Mouse (Mus musculus) urinary bladder, adult 2 months (tissue): ENCODE results near the gene Amer2. TPM values are rescaled to one million over a fixed set of nuclear protein-coding genes. Genes with fewer than 3 reads are reported as not detected.
"Not testable (repeated sequence)": the region's sequence is repeated elsewhere in the genome, so short reads cannot be mapped to it uniquely, and the experiment has no call there.

Source experiments
- DNase-seq: peaks from one replicate; pipeline ENCODE4 v3.0.0; 2022; ENCODE audit warnings: low spot score
- polyA plus RNA-seq: library from polyadenylated mRNA; depleted of rRNA; stranded (reverse); fragments of >200 nt; gene quantifications from 2 replicates; pipeline ENCODE4 v1.2.3, GENCODE M21; 2012; rRNA removed

The Amer2 gene
- 0.15 and 0.18 TPM in 2 replicates for polyA plus RNA-seq

DNA sequence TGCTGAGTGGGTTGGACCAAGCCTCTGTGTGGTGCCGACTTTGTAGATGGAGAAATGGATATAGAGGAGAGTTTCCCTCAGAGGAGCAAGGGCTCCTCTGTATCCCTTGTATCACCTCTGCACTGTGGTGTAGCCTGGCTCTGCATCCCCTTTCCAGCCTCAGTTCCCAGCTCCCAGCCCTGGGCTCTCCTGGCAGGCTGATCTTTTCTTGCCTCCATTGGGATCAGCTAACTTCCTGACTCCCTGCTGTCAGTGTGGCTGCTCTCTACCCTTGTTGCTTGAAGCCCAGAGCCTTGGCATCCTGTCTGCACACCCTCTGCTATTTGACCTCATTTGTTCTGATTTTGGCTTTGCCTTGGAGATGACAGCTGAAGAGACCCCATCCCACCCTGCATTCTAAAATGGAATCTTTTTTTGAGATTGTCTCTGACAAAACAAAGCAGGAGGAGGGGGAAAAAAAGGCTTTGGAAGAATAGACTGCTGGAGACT, at the start of gene Amer2:
Gene Amer2, plus strand, starts transcription at position 439 of the 489 bp plus-strand sequence.
- no peak for DNase-seq

DNA sequence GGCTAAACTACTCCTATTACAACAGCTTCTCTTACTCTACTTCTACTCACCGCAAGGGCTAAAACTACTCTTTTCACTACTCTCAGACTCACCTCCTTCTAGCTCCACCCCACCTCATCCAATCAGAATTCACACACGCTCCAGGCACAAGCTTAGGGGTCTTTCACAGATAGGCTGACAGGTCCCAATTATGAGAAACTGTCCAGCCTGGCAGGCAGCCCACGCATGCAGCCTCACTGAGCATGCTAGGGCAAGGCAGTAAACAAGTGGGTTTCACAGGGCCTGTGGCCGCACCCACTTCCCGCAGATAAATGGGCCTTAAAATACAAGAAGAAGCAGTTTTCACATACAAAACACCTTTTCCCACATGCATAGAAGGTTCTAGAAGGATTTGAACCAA, 33.1 kb upstream of the Amer2 start:
- DNase-seq = not testable (repeated sequence)

DNA sequence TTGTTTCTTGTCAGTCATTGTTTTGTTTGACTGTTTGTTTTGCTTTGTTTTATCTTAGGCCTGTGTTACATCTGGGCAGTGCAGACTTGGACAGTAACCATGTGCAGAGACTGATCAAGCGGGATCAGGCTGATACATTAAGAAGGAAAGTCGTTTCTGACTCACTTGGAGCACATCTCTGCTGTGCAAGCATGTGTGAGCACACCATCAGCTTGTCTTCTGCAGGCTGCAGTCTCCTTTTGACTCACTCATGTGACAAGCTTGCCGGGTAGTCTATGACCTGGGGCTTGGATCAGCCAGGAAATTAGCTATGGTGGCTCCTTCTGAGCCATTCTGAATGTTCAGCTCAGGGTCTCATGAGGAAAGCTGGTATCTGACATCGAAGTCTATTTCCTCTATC, 32.5 kb upstream of the Amer2 start:
- DNase-seq = no peak

DNA sequence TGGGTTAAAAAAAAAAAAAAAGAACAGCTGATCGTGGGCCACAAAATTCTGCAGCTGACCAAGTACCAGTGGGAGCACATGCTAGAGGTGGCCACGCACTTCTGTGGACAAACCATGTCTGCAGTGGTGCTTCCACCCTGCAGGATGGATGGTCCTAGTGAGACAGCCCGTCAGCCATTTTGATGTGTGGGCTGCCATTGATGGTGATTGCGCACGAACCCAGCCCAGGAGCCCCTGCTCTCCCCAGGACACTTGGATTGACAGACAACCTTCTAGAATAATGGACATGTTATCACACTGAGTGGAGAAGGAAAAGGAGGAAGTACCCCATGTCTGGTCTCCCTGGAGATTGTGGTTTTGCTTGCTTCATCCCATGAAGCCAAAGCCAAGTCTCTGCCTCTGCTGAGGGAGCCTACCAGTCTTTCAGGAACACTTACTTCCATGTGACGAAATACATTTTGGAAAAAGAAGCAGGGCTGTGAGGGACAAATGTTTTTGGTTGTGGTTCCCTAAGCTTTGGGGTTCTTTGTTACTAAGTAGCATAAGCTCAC, 27.7 kb upstream of the Amer2 start:
- no peak for DNase-seq

DNA sequence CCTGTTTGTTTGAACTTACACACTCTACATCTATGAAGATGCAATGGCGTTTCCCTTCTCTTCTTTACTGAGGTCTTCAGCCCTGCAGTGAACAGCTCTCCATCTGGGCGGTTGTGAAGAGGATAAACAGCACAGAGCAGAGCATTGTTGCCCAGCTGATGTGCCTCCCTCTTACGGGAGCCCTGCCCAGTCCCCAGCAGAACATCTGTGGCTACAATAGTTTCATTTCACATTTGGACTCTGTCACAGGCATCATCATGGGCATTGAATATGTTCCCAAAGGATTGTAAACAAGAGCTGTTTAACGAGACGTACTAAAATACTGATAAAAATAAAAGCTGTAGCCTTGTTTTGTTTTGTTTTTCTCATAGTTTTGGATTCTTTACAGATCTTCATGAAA, 14.7 kb upstream of the Amer2 start:
- no peak for DNase-seq

DNA sequence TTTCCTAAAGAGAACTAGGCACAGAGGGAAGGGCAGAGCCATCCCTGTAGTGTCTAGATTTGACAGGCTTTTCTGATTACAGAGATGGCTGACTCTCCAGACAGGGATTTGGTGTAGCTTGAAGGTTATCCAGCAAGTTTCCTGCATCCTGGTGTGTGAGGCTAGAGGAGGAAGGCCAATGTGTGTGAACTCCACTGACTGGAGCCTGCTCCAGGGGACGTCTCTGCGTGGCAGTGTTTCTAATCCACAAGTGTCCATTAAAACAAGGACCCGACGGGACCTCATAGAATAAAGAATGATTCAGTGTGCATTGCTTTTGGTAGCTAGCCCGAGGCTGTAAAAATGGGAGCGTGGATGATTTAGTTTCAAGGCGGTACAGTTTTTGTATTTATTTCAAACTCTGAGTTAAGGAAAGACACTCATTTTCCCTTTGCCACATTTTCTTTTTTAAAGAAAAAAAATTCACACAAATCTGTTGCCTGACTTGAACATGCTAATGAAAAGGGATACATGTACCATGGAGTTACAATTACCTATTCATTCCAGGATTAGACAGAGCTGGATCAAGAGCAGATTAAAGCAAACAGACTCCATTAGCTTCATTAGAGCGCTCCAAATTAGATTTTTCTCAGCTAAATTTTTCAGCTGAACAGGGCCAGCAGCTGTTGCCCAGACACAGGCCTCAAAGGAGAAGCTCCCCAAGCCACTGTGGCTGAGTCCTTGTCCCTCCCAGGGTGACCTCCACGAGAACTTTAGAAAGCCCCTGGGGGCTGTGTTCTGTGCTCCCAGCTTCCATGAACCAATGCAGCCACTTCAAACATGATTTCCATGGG, 11.5 kb upstream of the Amer2 start:
- DNase-seq = no peak

DNA sequence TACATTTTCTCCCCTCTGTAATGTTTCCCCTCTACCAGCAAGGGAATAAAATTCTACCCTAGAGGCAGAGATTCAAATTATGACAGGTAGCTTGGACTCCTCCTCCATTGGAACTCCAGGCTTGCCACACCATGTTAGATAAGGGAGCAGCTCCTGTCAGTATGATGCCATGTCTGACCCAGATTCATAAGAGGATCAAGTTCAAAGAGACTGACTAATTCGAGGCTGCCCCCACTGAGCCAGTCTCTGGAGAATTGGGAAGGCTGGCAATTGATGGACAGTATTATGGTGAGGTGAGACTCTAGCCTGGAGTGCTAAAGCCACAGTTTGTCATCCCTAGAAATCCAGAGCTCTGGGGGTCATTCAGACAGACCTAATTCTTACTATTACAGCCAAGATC, 6.3 kb upstream of the Amer2 start:
- DNase-seq = no peak

DNA sequence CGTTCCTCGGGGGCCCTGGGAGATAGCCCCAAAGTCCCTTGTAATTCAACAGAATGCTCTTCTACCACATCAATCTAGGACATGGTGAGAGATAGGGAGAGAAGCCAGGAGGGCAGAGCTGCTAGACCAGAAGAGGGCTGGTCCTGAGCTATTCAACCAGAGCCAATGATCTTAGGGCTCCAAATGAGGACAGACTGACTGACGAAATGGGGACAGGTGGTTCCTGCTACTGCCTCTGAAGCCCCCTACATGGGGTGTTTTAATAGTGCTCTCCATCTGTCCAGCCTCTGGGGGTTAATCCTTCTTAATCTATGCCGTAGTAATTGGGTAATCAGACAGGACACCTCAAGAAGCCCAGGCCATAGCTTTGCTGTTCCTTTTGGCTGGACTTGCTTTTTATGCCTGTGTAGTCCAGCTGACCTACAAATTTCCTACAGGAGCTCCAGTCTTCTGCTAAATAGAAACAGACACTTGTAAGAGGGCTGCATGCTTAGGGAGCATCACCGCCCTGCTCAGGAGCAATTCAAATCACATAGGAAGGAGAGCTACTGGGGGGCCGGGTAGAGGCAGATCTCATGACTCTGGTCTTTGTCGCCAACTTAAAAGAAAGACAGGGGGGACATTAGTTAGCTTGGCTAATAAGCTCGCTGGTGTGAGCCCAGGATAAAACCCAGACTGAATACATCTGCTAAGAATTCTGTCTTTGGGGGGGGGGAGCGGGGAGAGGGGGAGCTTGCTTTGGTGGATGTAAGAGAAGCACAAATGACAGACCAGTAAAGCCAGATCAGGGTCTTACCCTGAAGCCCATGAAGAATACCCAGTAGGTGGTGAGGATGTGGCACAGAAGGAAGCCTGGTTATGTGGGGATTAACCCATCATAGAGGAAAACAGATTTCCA, 4.0 kb upstream of the Amer2 start:
- no peak for DNase-seq

DNA sequence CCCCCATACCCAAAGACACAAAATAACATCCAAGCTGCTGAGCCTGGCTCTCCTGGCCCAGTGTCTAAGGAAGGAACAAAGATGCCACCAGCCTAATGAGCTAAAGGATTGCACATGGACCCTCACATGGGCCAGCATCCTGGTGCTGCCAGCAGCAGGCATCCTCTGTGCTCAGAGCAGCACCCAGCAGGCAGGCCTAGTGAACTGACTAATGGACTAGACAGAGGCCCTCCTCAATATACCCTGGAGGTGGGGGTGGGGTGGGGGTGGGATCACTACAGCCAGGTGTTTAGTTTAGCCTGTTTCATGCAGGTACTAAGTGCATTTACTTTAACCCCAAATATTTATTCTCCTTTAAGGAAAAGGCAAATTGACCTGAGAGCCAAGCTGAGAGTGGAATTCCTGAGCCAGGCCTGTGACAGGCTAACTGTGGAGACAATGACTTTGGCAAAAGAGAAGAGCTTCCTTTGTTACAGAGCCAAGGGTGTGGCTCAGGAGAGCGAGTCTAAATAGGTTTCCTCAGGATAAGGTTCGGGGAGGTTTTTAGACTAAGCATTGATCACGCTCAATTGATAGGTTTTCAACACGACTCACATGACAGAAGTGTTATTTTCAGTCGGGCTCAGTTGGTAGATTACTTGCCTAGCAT, 3.3 kb upstream of the Amer2 start:
- DNase-seq = no peak

DNA sequence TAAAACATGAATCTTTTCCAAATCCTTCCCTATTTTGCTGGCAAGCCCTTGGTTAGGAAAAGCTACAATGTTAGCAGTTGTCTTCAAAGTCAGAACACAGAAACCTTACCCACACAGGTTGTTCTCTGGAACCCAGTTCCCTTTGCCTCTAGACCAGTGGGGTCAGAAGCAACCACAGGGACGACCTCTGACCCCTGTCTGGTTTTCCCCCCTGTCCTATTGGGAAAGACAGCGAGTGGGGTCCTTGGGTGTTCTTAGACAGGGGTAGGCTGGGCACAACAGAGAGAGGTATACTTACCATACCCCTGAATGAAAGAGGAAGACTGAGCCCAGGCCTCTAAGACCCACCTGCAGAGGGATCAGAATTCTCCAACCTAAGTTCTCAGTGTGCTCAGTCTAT, 4.0 kb downstream of the Amer2 start:
- DNase-seq = no peak

DNA sequence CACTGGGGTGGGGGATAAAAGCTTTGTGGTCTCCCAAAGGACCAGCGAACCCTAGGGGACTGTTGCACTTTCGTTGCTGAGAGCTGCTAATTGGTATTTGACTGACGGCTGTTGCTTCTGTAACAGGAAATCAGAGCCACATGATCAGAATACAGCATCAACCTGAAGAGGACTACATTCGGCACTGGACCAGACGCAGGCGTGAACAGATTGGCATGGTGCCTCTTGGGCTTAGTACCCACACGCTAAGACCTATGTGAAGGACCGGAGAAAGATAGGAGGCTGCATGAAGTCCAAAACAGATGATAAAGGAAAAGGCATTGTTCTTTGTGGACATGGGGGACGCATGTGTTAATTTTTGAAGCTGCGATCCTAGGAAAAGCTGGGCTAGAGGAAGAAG, 4.5 kb downstream of the Amer2 start:
- no peak for DNase-seq

DNA sequence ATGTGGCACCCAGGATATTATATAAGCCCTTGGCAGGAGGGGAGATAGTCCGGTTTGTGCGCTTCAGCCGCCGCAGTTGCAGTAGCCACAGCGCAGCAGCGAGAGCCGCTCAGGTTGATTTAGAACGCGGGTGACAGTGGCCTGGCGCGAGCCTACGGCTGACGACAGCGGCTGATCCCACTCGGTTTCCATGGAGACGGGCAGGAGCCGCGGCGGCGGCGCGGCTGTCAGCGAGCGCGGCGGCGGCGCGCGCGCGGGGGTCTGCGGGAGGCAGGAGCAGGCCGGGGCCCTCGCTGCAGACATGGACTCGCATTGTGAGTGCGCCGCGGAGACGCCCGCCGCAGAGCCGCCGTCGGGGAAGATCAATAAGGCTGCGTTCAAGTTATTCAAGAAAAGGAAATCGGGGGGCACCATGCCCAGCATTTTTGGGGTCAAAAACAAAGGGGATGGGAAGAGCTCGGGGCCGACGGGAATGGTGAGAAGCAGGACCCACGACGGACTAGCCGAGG, 5.1 kb downstream of the Amer2 start:
- peak; percentile 29 for DNase-seq

DNA sequence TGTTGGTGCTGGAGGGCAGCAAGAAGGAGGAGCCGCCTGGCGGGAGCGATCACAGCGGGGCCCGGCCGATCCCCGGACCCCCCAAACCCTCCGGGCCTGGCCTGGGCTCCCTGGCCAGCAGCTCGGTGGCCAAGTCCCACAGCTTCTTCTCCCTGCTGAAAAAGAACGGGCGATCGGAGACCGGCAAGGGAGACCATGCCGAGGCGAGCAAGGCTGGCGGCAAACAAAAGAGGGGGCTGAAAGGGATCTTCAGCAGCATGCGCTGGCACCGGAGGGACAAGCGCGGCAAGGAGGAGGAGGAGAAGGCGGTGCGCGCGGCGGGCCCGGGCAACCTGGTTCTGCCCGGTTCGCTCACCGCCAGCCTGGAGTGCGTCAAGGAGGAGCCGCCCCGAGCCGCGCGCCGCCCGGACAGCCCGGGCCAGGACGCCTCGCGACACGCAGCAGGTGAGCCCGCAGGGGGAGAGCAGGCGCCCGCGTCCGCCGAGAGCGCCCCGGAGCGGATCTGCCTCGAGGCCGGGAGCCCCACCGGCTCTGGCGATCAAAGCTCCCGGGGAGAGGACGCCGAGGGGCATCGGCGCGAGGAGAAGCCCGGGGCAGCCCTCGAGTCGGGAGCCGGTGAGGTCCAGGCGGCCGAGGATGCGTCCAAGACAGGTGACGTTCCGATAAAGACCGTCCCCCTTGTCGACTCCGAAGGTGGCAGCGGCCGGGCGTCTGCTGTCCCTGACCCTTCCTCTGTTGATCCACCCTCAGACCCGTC, 5.7 kb downstream of the Amer2 start:
- DNase-seq = peak; percentile 44

DNA sequence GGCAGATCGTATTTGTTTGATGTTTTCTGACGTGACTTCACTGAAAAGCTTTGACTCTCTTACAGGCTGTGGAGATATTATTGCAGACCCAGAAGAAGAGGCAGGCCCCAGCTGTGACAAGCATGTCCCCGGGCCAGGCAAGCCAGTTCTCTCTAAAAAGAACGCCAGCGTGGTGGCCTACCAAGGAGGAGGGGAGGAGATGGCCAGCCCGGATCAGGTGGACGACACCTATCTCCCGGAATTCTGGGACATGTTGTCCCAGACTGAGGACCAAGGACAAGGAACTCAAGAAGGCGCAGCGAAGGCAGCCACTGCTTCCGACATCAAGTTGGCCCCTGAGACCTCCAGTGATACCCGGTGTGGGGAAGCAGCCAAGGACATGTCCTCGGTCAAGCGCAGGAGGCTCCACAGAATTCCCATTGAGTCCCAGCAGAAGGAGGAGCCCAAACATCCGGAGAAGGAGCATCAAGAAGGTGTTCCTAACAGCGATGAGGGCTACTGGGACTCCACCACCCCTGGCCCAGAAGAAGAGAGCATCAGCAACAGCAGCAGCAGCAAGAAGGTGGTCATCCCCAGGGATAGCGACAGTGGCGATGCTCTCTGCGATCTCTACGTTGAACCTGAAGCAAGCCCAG, 6.4 kb downstream of the Amer2 start:
- DNase-seq = no peak

DNA sequence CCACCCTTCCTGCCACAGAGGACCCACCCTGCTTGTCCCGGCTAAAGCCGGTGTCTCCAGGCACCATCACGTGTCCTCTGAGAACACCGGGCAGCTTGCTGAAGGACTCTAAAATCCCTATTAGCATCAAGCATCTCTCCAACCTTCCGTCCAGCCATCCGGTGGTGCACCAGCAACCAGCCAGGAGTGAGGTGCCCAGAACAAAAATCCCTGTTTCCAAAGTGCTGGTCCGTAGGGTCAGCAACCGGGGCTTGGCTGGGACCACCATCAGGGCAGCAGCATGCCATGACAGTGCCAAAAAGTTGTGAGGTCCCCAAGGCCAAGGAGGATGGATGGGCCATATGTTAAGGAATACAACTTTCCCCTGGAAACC, 6.9 kb downstream of the Amer2 start:
- no peak for DNase-seq

DNA sequence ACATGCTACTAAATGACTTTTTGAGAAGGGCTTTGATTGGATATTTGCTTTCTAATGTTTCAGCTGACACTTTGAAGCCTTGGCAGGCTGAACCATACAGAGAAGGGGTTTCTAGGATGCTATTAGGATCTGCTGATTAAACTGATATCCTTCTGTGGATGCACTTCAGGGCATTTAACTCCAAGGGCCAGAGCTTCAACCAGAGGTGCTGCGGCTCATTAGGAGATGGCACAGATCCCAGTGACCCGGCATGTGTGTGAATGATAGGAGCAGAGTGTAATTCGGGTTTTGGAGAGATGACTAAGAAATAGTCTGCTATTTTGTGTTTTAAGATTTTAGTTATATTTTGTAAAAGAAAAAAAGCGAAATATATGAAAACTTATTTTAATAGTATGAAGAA, 8.6 kb downstream of the Amer2 start:
- no peak for DNase-seq

DNA sequence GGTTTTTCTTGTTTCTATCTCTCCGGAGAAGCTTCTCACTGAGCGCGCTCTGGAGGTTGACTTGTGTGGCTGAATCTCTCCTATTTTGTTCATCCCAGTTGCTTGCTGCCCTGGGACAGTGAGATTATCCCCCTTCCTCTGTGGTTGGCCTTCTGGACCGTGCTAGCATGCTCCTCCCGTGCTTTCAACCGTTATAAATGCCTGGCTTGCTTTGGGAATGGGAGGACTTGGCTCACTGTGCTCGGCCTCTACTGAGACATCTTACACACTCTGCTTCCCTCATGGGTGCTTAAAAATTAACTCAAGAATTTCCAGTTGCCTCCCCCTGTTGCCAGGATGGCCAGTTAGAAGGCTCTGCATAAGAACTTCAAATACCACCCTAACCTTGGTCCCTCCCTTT, 10.8 kb downstream of the Amer2 start:
- no peak for DNase-seq

DNA sequence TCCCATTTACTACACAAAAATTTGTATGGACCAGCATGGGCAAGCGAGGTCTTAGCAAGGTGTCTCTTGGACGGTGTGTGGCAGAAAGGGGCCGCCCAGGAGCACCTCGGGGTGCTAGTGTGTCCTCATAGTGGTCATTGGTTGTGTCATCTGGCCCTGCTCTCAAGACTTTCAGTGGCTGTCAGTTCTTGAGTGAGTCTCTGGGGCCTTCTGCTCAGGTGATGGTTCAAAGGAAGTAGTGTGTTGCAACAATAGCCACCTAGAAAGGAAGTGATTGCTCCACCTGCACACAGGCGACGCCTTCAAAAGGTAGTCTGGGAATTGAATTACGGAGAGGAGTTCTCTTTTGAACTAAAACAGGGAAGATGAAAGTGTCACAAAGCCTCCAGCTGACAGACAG, 11.2 kb downstream of the Amer2 start:
- DNase-seq = no peak

DNA sequence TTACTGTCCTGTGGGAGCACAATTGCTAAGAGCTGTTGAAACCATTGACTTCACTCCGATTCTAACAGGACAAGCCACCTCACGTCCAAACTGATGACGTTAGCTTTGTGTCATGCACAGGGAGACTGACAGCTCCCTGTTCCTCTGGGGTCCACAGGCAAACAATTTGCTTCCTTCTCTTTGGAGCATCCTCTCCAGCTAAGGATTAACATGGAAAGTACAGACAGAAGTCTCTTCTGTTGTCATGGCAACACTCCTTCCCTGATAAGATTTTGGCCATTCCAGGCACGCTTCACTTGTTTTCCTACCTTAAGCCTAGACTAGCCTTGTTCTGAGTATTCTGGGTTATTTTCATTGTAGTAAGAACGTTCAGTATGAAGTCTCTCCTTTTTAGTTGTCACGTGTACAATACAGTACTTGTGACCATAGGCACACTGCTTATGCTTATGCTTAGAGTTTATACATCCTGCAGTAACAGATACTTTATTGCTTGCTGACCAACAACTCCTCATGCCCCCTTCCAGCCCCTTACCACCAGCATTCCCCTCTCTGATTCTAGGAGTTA, 12.1 kb downstream of the Amer2 start:
- no peak for DNase-seq
